Mouse (Mus musculus) olfactory bulb, adult 2 months (tissue): ENCODE data around the gene Polr2j.

Experiments used
- CTCF ChIP-seq: fragments of 200-500 bp; IDR thresholded peaks from 2 replicates; pipeline ENCODE4 v1.5.1; 2012; ENCODE audit warnings: low read depth, mild to moderate bottlenecking, low read length, moderate library complexity; ENCODE audit not compliant: insufficient read depth
- POLR2A ChIP-seq: fragments of 200-500 bp; IDR thresholded peaks from 2 replicates; pipeline ENCODE4 v1.6.1; 2012; ENCODE audit warnings: mild to moderate bottlenecking, low read depth, low read length, moderate library complexity; ENCODE audit not compliant: insufficient read depth

DNA sequence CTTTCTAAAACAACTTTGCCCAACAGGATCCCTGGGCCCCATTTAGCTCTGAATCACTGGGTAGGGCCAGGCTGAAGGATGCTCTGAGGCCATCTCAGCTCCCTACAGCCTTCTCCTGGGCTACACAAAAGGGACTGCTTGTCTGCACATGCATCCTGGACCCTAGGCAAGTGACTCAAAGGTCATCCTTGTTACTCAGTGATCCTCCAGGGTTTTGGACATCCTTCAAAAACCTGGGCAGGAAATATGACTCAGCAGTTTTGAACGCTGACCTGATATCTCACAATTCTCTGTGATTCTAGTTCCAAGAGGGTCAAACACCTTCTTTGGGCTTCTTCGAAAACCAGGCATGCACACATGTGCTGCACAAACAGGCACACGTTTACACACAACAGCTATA lies 7.4 kb upstream of the Polr2j start:
- TF ChIP-seq CTCF = no peak
- TF ChIP-seq POLR2A = no peak
